Mouse (Mus musculus): Measurements from ENCODE around the gene Clpx.

- no peak for TF ChIP-seq CTCF (conservative IDR thresholded peaks at IDR 0.05 in 1 of 2, IDR thresholded peaks at IDR 0.05 in 1 of 2; ENCODE audit: low read depth in 2 of 2, low read length in 2 of 2)
- TF ChIP-seq POLR2A (IDR thresholded peaks at IDR 0.05; ENCODE audit: low read depth, low read length), result no peak
- no peak for TF ChIP-seq ZKSCAN1 (IDR thresholded peaks at IDR 0.05; ENCODE audit: borderline replicate concordance, low read depth, low read length)
- TF ChIP-seq UBTF (IDR thresholded peaks at IDR 0.05; ENCODE audit: low read depth, low read length), result no peak
- no peak for TF ChIP-seq MAZ (IDR thresholded peaks at IDR 0.05; ENCODE audit: low read depth, low read length)
- no peak for TF ChIP-seq ELF1 (IDR thresholded peaks at IDR 0.05; ENCODE audit: low read depth, low read length)
- no peak for TF ChIP-seq EP300 (IDR thresholded peaks at IDR 0.05; ENCODE audit: low read length)
- TF ChIP-seq MXI1 (IDR thresholded peaks at IDR 0.05; ENCODE audit: low read depth, low read length), result no peak
- TF ChIP-seq E2F4 (IDR thresholded peaks at IDR 0.05; ENCODE audit: insufficient replicate concordance, low read depth, low read length), result no peak
Observed at GRCm38 (mm10) chr9:65261591-65262230, 32.3 kb upstream of the Clpx start.

All from CH12.LX (cell line).